ENCODE assay signal across 1 mouse cellular context in genomic region chr11:117813867-117814266, GRCm38 (mm10).
TF ChIP-seq lines count a peak whose summit lies in the region.

No protein-coding gene starts in this region.

TF ChIP-seq in MEL, 35 proteins besides CTCF, POLR2A, EP300 and RAD21 (continued from another document):
- no peak for TF ChIP-seq ELF1 (IDR thresholded peaks at IDR 0.05; ENCODE audit: low read depth, low read length)
- no peak for TF ChIP-seq USF1 (IDR thresholded peaks at IDR 0.05; ENCODE audit: low read depth, low read length)
- TF ChIP-seq GATA1 (IDR thresholded peaks at IDR 0.05; ENCODE audit: low read depth, low read length) = no peak
- no peak for TF ChIP-seq UBTF (IDR thresholded peaks at IDR 0.05; ENCODE audit: borderline replicate concordance, insufficient read depth, low read depth, low read length)
